Mouse (Mus musculus) right cerebral cortex, adult 18-20 months (tissue): ENCODE measurements at regions not wholly inside any gene's neighbourhood (a gene's known extent, or its start where the extent isn't known, plus 50 kb on each side); places are given as distances from the start of the nearest gene placed in this dataset.

Experiments
- DNase-seq: peaks from one replicate; pipeline ENCODE4 v3.0.0; 2022; ENCODE audit warnings: mixed read lengths

GRCm38 (mm10) chr13:15931553-15932162 lies 80.0 kb upstream of the Inhba start:
- DNase-seq, result no peak

- DNase-seq, result no peak
Measured at GRCm38 (mm10) chr13:15935689-15936088, 76.0 kb upstream of the Inhba start.

- no peak for DNase-seq
Measured at GRCm38 (mm10) chr13:15936109-15936508, 75.5 kb upstream of the Inhba start.

- no peak for DNase-seq
Measured at GRCm38 (mm10) chr13:15950143-15950542, 61.5 kb upstream of the Inhba start.

- DNase-seq, result no peak
Measured at GRCm38 (mm10) chr13:15950885-15951610, 60.6 kb upstream of the Inhba start.
